Mouse (Mus musculus): ENCODE data around the gene Krtdap. TPM values are rescaled to one million over a fixed set of nuclear protein-coding genes. Genes with fewer than 3 reads are reported as not detected.

Krtdap gene
- polyA plus RNA-seq, 1 experiment = not detected

- H3K27ac ChIP-seq (ENCODE audit: insufficient read depth, low read length) = no peak overlapping the region
- TF ChIP-seq CTCF (IDR thresholded peaks at IDR 0.05; ENCODE audit: borderline replicate concordance, insufficient read depth, low read length) (no peak), POLR2A (IDR thresholded peaks at IDR 0.05; ENCODE audit: low read depth, low read length) (no peak)
- H3K4me3 ChIP-seq (ENCODE audit: insufficient read depth, low read length) = no peak overlapping the region
- peaks cover 3% of the 10 kb centered on the region; the same call in 1 of the 2 replicates for H3K4me1 ChIP-seq (ENCODE audit: control insufficient read depth, insufficient read depth, low read length)
These were observed 25.8 kb upstream of the Krtdap start for GRCm38 (mm10) chr7:30761769-30762352.

- Histone ChIP-seq H3K27ac (ENCODE audit: insufficient read depth, low read length) (no peak within 1 kb of the TSS), H3K4me3 (ENCODE audit: insufficient read depth, low read length) (no peak within 1 kb of the TSS), H3K4me1 (ENCODE audit: control insufficient read depth, insufficient read depth, low read length) (peaks cover 3% of the 10 kb centered on the region; the same call in 1 of the 2 replicates)
- TF ChIP-seq CTCF (IDR thresholded peaks at IDR 0.05; ENCODE audit: borderline replicate concordance, insufficient read depth, low read length) (no peak), POLR2A (IDR thresholded peaks at IDR 0.05; ENCODE audit: low read depth, low read length) (no peak)
These were observed 24.2 kb upstream of the Krtdap start, which contains the start of gene Dmkn for GRCm38 (mm10) chr7:30763456-30763855. TSS of gene Dmkn (plus strand) at chr7:30763756.

DNA sequence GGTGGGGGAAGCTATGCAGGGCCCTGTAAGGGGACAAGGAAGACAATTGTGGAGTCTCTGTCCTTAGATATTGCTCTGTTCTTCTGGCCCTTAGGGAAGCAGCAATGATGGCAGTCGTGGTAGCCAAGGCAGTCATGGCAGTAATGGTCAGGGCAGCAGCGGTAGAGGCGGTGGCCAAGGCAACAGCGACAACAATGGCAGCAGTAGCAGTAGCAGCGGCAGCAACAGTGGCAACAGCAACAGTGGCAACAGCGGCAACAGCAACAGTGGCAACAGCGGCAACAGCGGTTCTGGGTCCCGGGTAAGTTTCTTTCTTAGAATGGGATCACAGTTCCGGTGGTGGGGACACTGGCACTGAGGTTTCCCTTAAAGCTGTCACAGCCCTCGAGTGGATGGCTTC, 22.5 kb upstream of the Krtdap start:
- Histone ChIP-seq H3K4me3 (ENCODE audit: insufficient read depth, low read length) (no peak overlapping the region), H3K4me1 (ENCODE audit: control insufficient read depth, insufficient read depth, low read length) (no peaks in the 10 kb centered on the region), H3K27ac (ENCODE audit: insufficient read depth, low read length) (no peak overlapping the region)
- TF ChIP-seq POLR2A (IDR thresholded peaks at IDR 0.05; ENCODE audit: low read depth, low read length) = no peak

- H3K4me3 ChIP-seq (ENCODE audit: insufficient read depth, low read length) = no peak overlapping the region
- no peak overlapping the region for H3K27ac ChIP-seq (ENCODE audit: insufficient read depth, low read length)
- H3K4me1 ChIP-seq (ENCODE audit: control insufficient read depth, insufficient read depth, low read length) = no peaks in the 10 kb centered on the region
- TF ChIP-seq POLR2A (IDR thresholded peaks at IDR 0.05; ENCODE audit: low read depth, low read length) (no peak), CTCF (IDR thresholded peaks at IDR 0.05; ENCODE audit: borderline replicate concordance, insufficient read depth, low read length) (no peak)
These were observed 21.3 kb upstream of the Krtdap start for GRCm38 (mm10) chr7:30766408-30766807.

GRCm38 (mm10) chr7:30769236-30769635, 18.5 kb upstream of the Krtdap start:
- Histone ChIP-seq H3K4me3 (ENCODE audit: insufficient read depth, low read length) (no peak overlapping the region), H3K4me1 (ENCODE audit: control insufficient read depth, insufficient read depth, low read length) (no peaks in the 10 kb centered on the region), H3K27ac (ENCODE audit: insufficient read depth, low read length) (no peak overlapping the region)
- TF ChIP-seq POLR2A (IDR thresholded peaks at IDR 0.05; ENCODE audit: low read depth, low read length) (no peak), CTCF (IDR thresholded peaks at IDR 0.05; ENCODE audit: borderline replicate concordance, insufficient read depth, low read length) (no peak)

- TF ChIP-seq POLR2A (IDR thresholded peaks at IDR 0.05; ENCODE audit: low read depth, low read length) (no peak), CTCF (IDR thresholded peaks at IDR 0.05; ENCODE audit: borderline replicate concordance, insufficient read depth, low read length) (no peak)
- no peak overlapping the region for H3K4me3 ChIP-seq (ENCODE audit: insufficient read depth, low read length)
These were observed 11.6 kb upstream of the Krtdap start for GRCm38 (mm10) chr7:30776104-30776503.

DNA sequence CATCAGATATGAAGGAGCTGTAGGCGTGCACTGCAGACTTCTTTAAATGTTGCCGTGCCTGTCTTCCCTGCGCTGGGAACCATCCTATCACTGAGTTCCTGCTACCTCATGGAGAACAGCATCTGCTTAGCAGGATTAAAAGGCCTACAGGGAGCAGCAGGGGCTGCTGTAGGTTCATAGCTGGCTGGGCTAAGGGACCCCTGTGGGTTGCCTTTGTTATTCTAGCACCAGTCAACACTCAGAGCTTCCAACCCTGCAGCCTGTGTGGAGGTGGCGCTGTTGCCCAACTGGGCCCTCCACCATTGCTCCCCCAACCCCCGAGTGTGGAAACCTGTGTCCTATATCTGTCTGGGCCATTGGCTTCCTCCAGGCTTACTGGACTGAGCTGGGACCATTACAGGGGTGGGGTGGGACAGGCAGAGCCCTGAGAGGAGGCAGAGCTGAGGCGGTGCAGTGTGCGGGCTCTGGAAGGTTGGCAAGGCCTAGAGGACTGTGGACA, 10.6 kb upstream of the Krtdap start:
- TF ChIP-seq POLR2A (IDR thresholded peaks at IDR 0.05; ENCODE audit: low read depth, low read length) (no peak), CTCF (IDR thresholded peaks at IDR 0.05; ENCODE audit: borderline replicate concordance, insufficient read depth, low read length) (no peak)
- Histone ChIP-seq H3K27ac (ENCODE audit: insufficient read depth, low read length) (no peak overlapping the region), H3K4me1 (ENCODE audit: control insufficient read depth, insufficient read depth, low read length) (no peaks in the 10 kb centered on the region), H3K4me3 (ENCODE audit: insufficient read depth, low read length) (no peak overlapping the region)

More at GRCm38 (mm10) chr7:30776104-30776503, 11.6 kb upstream of the Krtdap start:
- H3K27ac ChIP-seq (ENCODE audit: insufficient read depth, low read length) = no peak overlapping the region
- H3K4me1 ChIP-seq (ENCODE audit: control insufficient read depth, insufficient read depth, low read length) = no peaks in the 10 kb centered on the region

GRCm38 (mm10) chr7:30777911-30778310, 9.8 kb upstream of the Krtdap start:
- Histone ChIP-seq H3K27ac (ENCODE audit: insufficient read depth, low read length) (no peak overlapping the region), H3K4me3 (ENCODE audit: insufficient read depth, low read length) (no peak overlapping the region), H3K4me1 (ENCODE audit: control insufficient read depth, insufficient read depth, low read length) (no peaks in the 10 kb centered on the region)
- TF ChIP-seq POLR2A (IDR thresholded peaks at IDR 0.05; ENCODE audit: low read depth, low read length) (no peak), CTCF (IDR thresholded peaks at IDR 0.05; ENCODE audit: borderline replicate concordance, insufficient read depth, low read length) (no peak)

GRCm38 (mm10) chr7:30781792-30782191, 5.9 kb upstream of the Krtdap start:
- TF ChIP-seq CTCF (IDR thresholded peaks at IDR 0.05; ENCODE audit: borderline replicate concordance, insufficient read depth, low read length) = no peak
- TF ChIP-seq POLR2A (IDR thresholded peaks at IDR 0.05; ENCODE audit: low read depth, low read length) = no peak
- H3K4me1 ChIP-seq (ENCODE audit: control insufficient read depth, insufficient read depth, low read length) = no peaks in the 10 kb centered on the region
- no peak overlapping the region for H3K27ac ChIP-seq (ENCODE audit: insufficient read depth, low read length)
- no peak overlapping the region for H3K4me3 ChIP-seq (ENCODE audit: insufficient read depth, low read length)

DNA sequence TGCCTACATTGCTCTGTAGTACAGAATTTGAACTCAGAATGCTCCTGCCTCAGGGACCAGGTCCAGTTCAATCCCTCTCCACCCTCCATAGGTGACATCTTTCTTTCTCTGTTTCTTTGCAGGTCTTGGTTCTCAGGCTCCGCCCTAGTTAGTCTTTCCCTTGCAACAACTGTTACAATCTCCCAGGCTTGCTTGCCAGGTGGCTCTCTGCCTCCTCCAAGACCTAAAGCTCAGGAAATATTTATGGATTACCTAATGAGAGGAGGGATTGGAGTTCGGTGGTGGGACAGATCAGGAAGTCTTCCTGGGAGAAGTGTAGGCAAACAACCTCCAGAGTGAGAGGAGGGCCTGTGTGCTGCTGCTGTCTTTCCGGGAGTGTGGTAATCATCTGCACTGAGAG, 5.0 kb upstream of the Krtdap start:
- Histone ChIP-seq H3K27ac (ENCODE audit: insufficient read depth, low read length) (no peak overlapping the region), H3K4me3 (ENCODE audit: insufficient read depth, low read length) (no peak overlapping the region)
- no peak for TF ChIP-seq POLR2A (IDR thresholded peaks at IDR 0.05; ENCODE audit: low read depth, low read length)

More for the DNA sequence above, 5.0 kb upstream of the Krtdap start:
- H3K4me1 ChIP-seq (ENCODE audit: control insufficient read depth, insufficient read depth, low read length) = no peaks in the 10 kb centered on the region

Data from embryonic fibroblast, embryonic 13.5 days (primary cell).